Mouse (Mus musculus): ENCODE measurements at regions not wholly inside any gene's neighbourhood (a gene's known extent, or its start where the extent isn't known, plus 50 kb on each side); places are given as distances from the start of the nearest gene placed in this dataset.
A peak's percentile ranks its signal among the peaks of the same experiment; 100 is the strongest.

GRCm38 (mm10) chr8:53956148-53956547 is 121.3 kb upstream of the Vegfc start:
- Histone ChIP-seq H3K9me3 (replicated peaks; ENCODE audit: control insufficient read depth, low read length) (no peaks in the 10 kb centered on the region), H3K4me2 (ENCODE audit: low read depth, low read length) (no peak overlapping the region), H3K27ac (ENCODE audit: low read depth) (no peak overlapping the region), H3K9ac (replicated peaks; ENCODE audit: low read depth, low read length) (no peak overlapping the region), H3K4me3 (ENCODE audit: low read depth, low read length) (no peak overlapping the region), H3K27me3 (ENCODE audit: control insufficient read depth, insufficient read depth, low read length) (no peaks in the 10 kb centered on the region), H3K36me3 (replicated peaks; ENCODE audit: control insufficient read depth, insufficient read depth, low read length) (no peaks in the 10 kb centered on the region), H3K4me1 (ENCODE audit: control insufficient read depth, insufficient read depth) (no peaks in the 10 kb centered on the region)
- no peak for DNase-seq (ENCODE audit: low spot score)
- 65% methylated on average over 2 of the region's 2 CpGs for WGBS
- ATAC-seq (ENCODE audit: insufficient read depth, low read depth), result no peak
- TF ChIP-seq EP300 (IDR thresholded peaks at IDR 0.05; ENCODE audit: low read depth), result no peak
- no peak for TF ChIP-seq CTCF (IDR thresholded peaks at IDR 0.05; ENCODE audit: low read depth)

DNA sequence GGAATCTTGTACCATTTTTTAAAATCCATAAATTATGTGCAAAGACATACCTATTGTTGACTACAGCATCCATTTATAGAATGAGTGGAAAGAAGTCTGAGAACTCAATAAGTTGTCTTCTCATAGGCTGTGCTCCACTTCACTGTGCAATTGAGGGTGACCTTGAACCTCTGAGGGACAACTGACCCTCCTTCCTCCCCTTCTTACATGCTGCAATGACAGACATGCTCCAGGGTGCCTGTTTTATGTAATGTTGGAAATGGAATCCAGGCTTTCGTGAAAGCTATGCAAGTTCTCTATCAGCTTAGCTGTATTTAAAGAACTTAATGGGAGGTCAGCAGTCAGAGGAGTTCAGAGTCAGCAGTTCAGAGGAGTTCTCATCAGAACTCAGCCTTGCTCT is 118.9 kb upstream of the Vegfc start:
- Histone ChIP-seq H3K27ac (ENCODE audit: low read depth) (no peak overlapping the region; the same call in 1 of the 2 replicates), H3K4me1 (ENCODE audit: control insufficient read depth, insufficient read depth) (no peaks in the 10 kb centered on the region), H3K4me3 (ENCODE audit: low read depth, low read length) (no peak overlapping the region), H3K9ac (replicated peaks; ENCODE audit: low read depth, low read length) (no peak overlapping the region), H3K9me3 (replicated peaks; ENCODE audit: control insufficient read depth, low read length) (no peaks in the 10 kb centered on the region), H3K4me2 (ENCODE audit: low read depth, low read length) (no peak overlapping the region), H3K27me3 (ENCODE audit: control insufficient read depth, insufficient read depth, low read length) (no peaks in the 10 kb centered on the region), H3K36me3 (replicated peaks; ENCODE audit: control insufficient read depth, insufficient read depth, low read length) (no peaks in the 10 kb centered on the region)
- TF ChIP-seq EP300 (IDR thresholded peaks at IDR 0.05; ENCODE audit: low read depth), result no peak
- no peak for TF ChIP-seq CTCF (IDR thresholded peaks at IDR 0.05; ENCODE audit: low read depth)
- peak; percentile 20 for DNase-seq (ENCODE audit: low spot score)
- 23% methylated on average over 1 of the region's 1 CpGs for WGBS
- ATAC-seq (ENCODE audit: insufficient read depth, low read depth), result peak; percentile 66

DNA sequence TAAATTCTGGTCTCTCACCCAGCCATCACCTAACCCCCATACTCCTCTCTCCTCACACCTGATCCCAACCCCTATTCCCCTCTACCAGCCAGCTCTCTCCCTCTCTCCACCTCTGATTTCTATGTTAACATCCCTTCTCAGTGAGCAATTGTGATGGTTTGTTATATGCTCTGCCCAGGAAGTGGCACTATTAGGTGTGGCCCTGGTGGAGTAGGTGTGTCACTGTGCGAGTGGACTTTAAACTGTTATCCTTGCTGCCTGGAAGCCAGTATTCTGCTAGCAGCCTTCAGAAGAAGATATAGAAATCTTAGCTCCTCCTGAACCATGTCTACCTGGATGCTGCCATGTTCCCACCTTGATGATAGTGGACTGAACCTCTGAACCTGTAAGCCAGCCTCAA is 114.4 kb upstream of the Vegfc start:
- no peak for TF ChIP-seq CTCF (IDR thresholded peaks at IDR 0.05; ENCODE audit: low read depth)
- no peak for TF ChIP-seq EP300 (IDR thresholded peaks at IDR 0.05; ENCODE audit: low read depth)
- H3K36me3 ChIP-seq (replicated peaks; ENCODE audit: control insufficient read depth, insufficient read depth, low read length), result no peaks in the 10 kb centered on the region
- no peak overlapping the region for H3K4me2 ChIP-seq (ENCODE audit: low read depth, low read length)
- no peak for DNase-seq (ENCODE audit: low spot score)
- H3K4me1 ChIP-seq (ENCODE audit: control insufficient read depth, insufficient read depth), result no peaks in the 10 kb centered on the region
- no peak overlapping the region for H3K9ac ChIP-seq (replicated peaks; ENCODE audit: low read depth, low read length)
- no peak overlapping the region for H3K4me3 ChIP-seq (ENCODE audit: low read depth, low read length)
- H3K9me3 ChIP-seq (replicated peaks; ENCODE audit: control insufficient read depth, low read length), result no peaks in the 10 kb centered on the region
- H3K27me3 ChIP-seq (ENCODE audit: control insufficient read depth, insufficient read depth, low read length), result no peaks in the 10 kb centered on the region
- no peak overlapping the region for H3K27ac ChIP-seq (ENCODE audit: low read depth)
- no peak for ATAC-seq (ENCODE audit: insufficient read depth, low read depth)
- WGBS, result 83% methylated on average over 1 of the region's 1 CpGs

- 71% methylated on average over 2 of the region's 2 CpGs for WGBS
- Histone ChIP-seq H3K9ac (replicated peaks; ENCODE audit: low read depth, low read length) (no peak overlapping the region), H3K4me3 (ENCODE audit: low read depth, low read length) (no peak overlapping the region), H3K4me1 (ENCODE audit: control insufficient read depth, insufficient read depth) (no peaks in the 10 kb centered on the region), H3K9me3 (replicated peaks; ENCODE audit: control insufficient read depth, low read length) (no peaks in the 10 kb centered on the region), H3K27me3 (ENCODE audit: control insufficient read depth, insufficient read depth, low read length) (no peaks in the 10 kb centered on the region), H3K36me3 (replicated peaks; ENCODE audit: control insufficient read depth, insufficient read depth, low read length) (no peaks in the 10 kb centered on the region), H3K27ac (ENCODE audit: low read depth) (no peak overlapping the region), H3K4me2 (ENCODE audit: low read depth, low read length) (no peak overlapping the region)
- no peak for ATAC-seq (ENCODE audit: insufficient read depth, low read depth)
- TF ChIP-seq EP300 (IDR thresholded peaks at IDR 0.05; ENCODE audit: low read depth) (no peak), CTCF (IDR thresholded peaks at IDR 0.05; ENCODE audit: low read depth) (no peak)
- no peak for DNase-seq (ENCODE audit: low spot score)
Observed at GRCm38 (mm10) chr8:53984296-53984695, 93.1 kb upstream of the Vegfc start.

DNA sequence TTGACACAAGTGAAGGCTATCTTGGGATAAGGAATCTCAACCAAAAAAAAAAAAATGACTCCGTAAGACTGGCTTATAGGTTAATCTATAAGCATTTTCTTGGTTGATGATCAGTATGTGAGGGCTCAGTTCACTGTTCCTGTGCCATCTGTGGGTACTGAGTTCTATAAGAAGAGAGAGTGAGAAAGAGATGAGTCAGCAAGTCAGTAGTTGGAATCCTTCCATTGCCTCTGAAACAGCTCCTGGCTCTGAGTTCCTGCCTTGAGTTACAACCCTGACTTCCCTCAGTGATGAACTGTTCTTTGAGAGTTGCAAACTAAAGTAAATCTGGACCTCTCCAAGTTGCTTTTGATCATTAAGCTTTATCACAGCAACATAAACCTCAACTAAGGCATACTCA is 91.7 kb upstream of the Vegfc start:
- 95% methylated on average over 1 of the region's 1 CpGs for WGBS
- Histone ChIP-seq H3K9me3 (replicated peaks; ENCODE audit: control insufficient read depth, low read length) (no peaks in the 10 kb centered on the region), H3K27ac (ENCODE audit: low read depth) (no peak overlapping the region), H3K27me3 (ENCODE audit: control insufficient read depth, insufficient read depth, low read length) (no peaks in the 10 kb centered on the region), H3K36me3 (replicated peaks; ENCODE audit: control insufficient read depth, insufficient read depth, low read length) (no peaks in the 10 kb centered on the region), H3K9ac (replicated peaks; ENCODE audit: low read depth, low read length) (no peak overlapping the region), H3K4me1 (ENCODE audit: control insufficient read depth, insufficient read depth) (no peaks in the 10 kb centered on the region), H3K4me2 (ENCODE audit: low read depth, low read length) (no peak overlapping the region), H3K4me3 (ENCODE audit: low read depth, low read length) (no peak overlapping the region)
- DNase-seq (ENCODE audit: low spot score) (no peak), ATAC-seq (ENCODE audit: insufficient read depth, low read depth) (no peak)
- TF ChIP-seq EP300 (IDR thresholded peaks at IDR 0.05; ENCODE audit: low read depth) (no peak), CTCF (IDR thresholded peaks at IDR 0.05; ENCODE audit: low read depth) (no peak)

DNA sequence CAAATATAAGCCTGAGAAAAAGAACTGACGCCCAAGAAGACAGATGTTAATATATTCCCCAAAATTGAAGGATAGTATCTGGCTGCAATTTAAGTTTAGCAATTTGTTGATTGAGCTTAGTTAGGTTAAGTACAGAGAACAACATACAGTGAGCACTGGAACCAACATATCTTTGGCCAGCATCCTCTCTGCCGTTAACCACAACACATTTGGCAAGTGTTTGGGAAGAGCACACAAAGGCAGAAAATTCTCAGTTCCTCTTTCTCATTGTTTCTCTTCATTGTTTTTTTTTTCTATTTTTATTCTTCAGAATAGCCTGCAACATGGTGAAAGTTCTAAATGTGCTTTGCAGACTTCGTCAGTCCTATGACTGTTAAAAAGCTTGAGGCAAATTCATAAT is 83.2 kb upstream of the Vegfc start:
- H3K9me3 ChIP-seq (replicated peaks; ENCODE audit: control insufficient read depth, low read length), result no peaks in the 10 kb centered on the region
- DNase-seq (ENCODE audit: low spot score) (no peak), ATAC-seq (ENCODE audit: insufficient read depth, low read depth) (no peak)
- no peak overlapping the region for H3K27ac ChIP-seq (ENCODE audit: low read depth)
- no peaks in the 10 kb centered on the region for H3K4me1 ChIP-seq (ENCODE audit: control insufficient read depth, insufficient read depth)
- H3K36me3 ChIP-seq (replicated peaks; ENCODE audit: control insufficient read depth, insufficient read depth, low read length), result no peaks in the 10 kb centered on the region
- TF ChIP-seq EP300 (IDR thresholded peaks at IDR 0.05; ENCODE audit: low read depth), result no peak
- H3K27me3 ChIP-seq (ENCODE audit: control insufficient read depth, insufficient read depth, low read length), result no peaks in the 10 kb centered on the region
- 71% methylated on average over 3 of the region's 3 CpGs for WGBS
- H3K4me2 ChIP-seq (ENCODE audit: low read depth, low read length), result no peak overlapping the region
- no peak overlapping the region for H3K9ac ChIP-seq (replicated peaks; ENCODE audit: low read depth, low read length)
- H3K4me3 ChIP-seq (ENCODE audit: low read depth, low read length), result no peak overlapping the region

Data from heart, postnatal 0 days (tissue).